8 mouse cellular contexts compared by ENCODE assay signal in genomic region chr3:136165167-136166032, GRCm38 (mm10).
A peak's percentile ranks its signal among the peaks of the same experiment; 100 is the strongest.
DNase-seq lines count a peak whose midpoint lies in the region; ATAC-seq and TF ChIP-seq lines count a peak whose summit lies in the region.
"Had no signal": no experiment of that assay in that cellular context is flagged by ENCODE, and none has a peak within 500 bp of the region (broad histone marks: within the 10 kb centered on the region; RNA-seq: fewer than 3 reads in every experiment).

No protein-coding gene starts in this region.

- H3K4me1 ChIP-seq in forebrain, postnatal 0 days (ENCODE audit: insufficient read depth) = no peaks in the 10 kb centered on the region
- H3K4me1 ChIP-seq: embryonic facial prominence, embryonic 13.5 days had no signal

- H3K27me3 ChIP-seq in forebrain, postnatal 0 days (ENCODE audit: insufficient read depth, low read length) = no peaks in the 10 kb centered on the region
- H3K27me3 ChIP-seq: embryonic facial prominence, embryonic 13.5 days had no signal

- no peak overlapping the region for H3K9ac ChIP-seq in forebrain, postnatal 0 days
- H3K9ac ChIP-seq: embryonic facial prominence, embryonic 13.5 days had no signal

- no peaks in the 10 kb centered on the region for H3K9me3 ChIP-seq in forebrain, postnatal 0 days (ENCODE audit: low read length)
- H3K9me3 ChIP-seq: embryonic facial prominence, embryonic 13.5 days had no signal

- TF ChIP-seq CTCF in forebrain, postnatal 0 days (IDR thresholded peaks at IDR 0.05; ENCODE audit: low read depth) = no peak

- no peak overlapping the region for H3K4me3 ChIP-seq in forebrain, postnatal 0 days (ENCODE audit: low read depth, low read length)
- H3K4me3 ChIP-seq: embryonic facial prominence, embryonic 13.5 days had no signal

- WGBS in forebrain, postnatal 0 days = 63% methylated on average over 7 of the region's 7 CpGs

- H3K4me2 ChIP-seq in forebrain, postnatal 0 days (ENCODE audit: low read depth) = no peak overlapping the region
- H3K4me2 ChIP-seq: embryonic facial prominence, embryonic 13.5 days had no signal

- no peaks in the 10 kb centered on the region for H3K36me3 ChIP-seq in forebrain, postnatal 0 days (ENCODE audit: insufficient read depth)
- H3K36me3 ChIP-seq: embryonic facial prominence, embryonic 13.5 days had no signal

- ATAC-seq in forebrain, postnatal 0 days = peak; percentile 89

- intact Hi-C loops in heart, postnatal 36 days (cut with DNase I) = no loop called here
- intact Hi-C loops in left cerebral cortex, postnatal 4 days (cut with DNase I) = no loop called here

- 0 out of 2 replicates have a peak overlapping the region, but pooled peaks have one; percentile 21 for H3K27ac ChIP-seq in forebrain, postnatal 0 days (ENCODE audit: low read depth, low read length)
- H3K27ac ChIP-seq: embryonic facial prominence, embryonic 13.5 days had no signal

- peak; percentile 92 for DNase-seq in cerebellum, adult 8-10 months
- peak; percentile 50 for DNase-seq in forebrain, postnatal 0 days
- peak; percentile 45 to 48 for DNase-seq in heart, postnatal 36 days
- peak; percentile 83 for DNase-seq in left cerebral cortex, postnatal 4 days
- no peak for DNase-seq in lung, postnatal 25 days (ENCODE audit: low spot score)
- no peak for DNase-seq in adipocyte (ENCODE audit: low spot score)
- DNase-seq in thymus, postnatal 25 days = no peak

Comparison
In these comparisons a context has a peak if more than half of its experiments do, and no peak if none do; other contexts are left out.
1. DNase-seq: peak in cerebellum, adult 8-10 months (single experiment), forebrain, postnatal 0 days (single experiment), heart, postnatal 36 days (2 of 2) and left cerebral cortex, postnatal 4 days (single experiment); none in lung, postnatal 25 days (single experiment), adipocyte (single experiment) and thymus, postnatal 25 days (single experiment).